Mouse (Mus musculus): ENCODE results near the gene Sec24a. TPM values are rescaled to one million over a fixed set of nuclear protein-coding genes. Genes with fewer than 3 reads are reported as not detected.
"Not testable (repeated sequence)": the region's sequence is repeated elsewhere in the genome, so short reads cannot be mapped to it uniquely, and the experiment has no call there.

The Sec24a gene
- total RNA-seq, 1 experiment = 10.9 TPM

- no peak overlapping the region for H3K27ac ChIP-seq (ENCODE audit: insufficient read depth, low read depth, low read length, poor library complexity, severe bottlenecking)
- no peak for TF ChIP-seq CHD2 (IDR thresholded peaks at IDR 0.05; ENCODE audit: low read depth, low read length)
- TF ChIP-seq HCFC1 (IDR thresholded peaks at IDR 0.05; ENCODE audit: borderline replicate concordance, insufficient read depth, low read length) = no peak
- no peak for TF ChIP-seq MAFK (IDR thresholded peaks at IDR 0.05; ENCODE audit: insufficient read depth, low read depth, low read length)
- no peak for TF ChIP-seq ZNF384 (IDR thresholded peaks at IDR 0.05; ENCODE audit: low read depth, low read length)
- TF ChIP-seq ZC3H11A (IDR thresholded peaks at IDR 0.05; ENCODE audit: borderline replicate concordance, low read depth, low read length) = no peak
- H3K36me3 ChIP-seq (ENCODE audit: control insufficient read depth, insufficient read depth, low read length, poor library complexity, severe bottlenecking) = peaks cover 7% of the 10 kb centered on the region
- in situ Hi-C loops (cut with MboI; ENCODE audit: low sequenced_read_pairs in 2 of 2, unreplicated experiment in 2 of 2) = no loop called here
- DNase-seq (ENCODE audit: low read depth, low spot score) = no peak
- H3K9ac ChIP-seq (ENCODE audit: insufficient read depth, low read depth, low read length, poor library complexity, severe bottlenecking) = no peak overlapping the region
- peaks cover 3 to 7% of the 10 kb centered on the region in 2 experiments; a peak in 2 of 4 replicates for H3K4me1 ChIP-seq (ENCODE audit: control insufficient read depth in 2 of 2, insufficient read depth in 2 of 2, low read length in 2 of 2, poor library complexity in 1 of 2)
- no peaks in the 10 kb centered on the region for H3K9me3 ChIP-seq (ENCODE audit: control insufficient read depth, insufficient read depth, low read depth, low read length)
- no peak overlapping the region for H3K4me3 ChIP-seq (ENCODE audit: insufficient read depth in 1 of 2, low read depth in 1 of 2, low read length in 2 of 2, poor library complexity in 1 of 2, severe bottlenecking in 1 of 2)
These were observed 24.6 kb downstream of the Sec24a start for GRCm38 (mm10) chr11:51738651-51739403.

- DNase-seq (ENCODE audit: low read depth, low spot score); H3K36me3 ChIP-seq (ENCODE audit: control insufficient read depth, insufficient read depth, low read length, poor library complexity, severe bottlenecking); H3K4me3 ChIP-seq (ENCODE audit: insufficient read depth in 1 of 2, low read depth in 1 of 2, low read length in 2 of 2, poor library complexity in 1 of 2, severe bottlenecking in 1 of 2); H3K27ac ChIP-seq (ENCODE audit: insufficient read depth, low read depth, low read length, poor library complexity, severe bottlenecking); H3K9me3 ChIP-seq (ENCODE audit: control insufficient read depth, insufficient read depth, low read depth, low read length); H3K9ac ChIP-seq (ENCODE audit: insufficient read depth, low read depth, low read length, poor library complexity, severe bottlenecking); H3K4me1 ChIP-seq (ENCODE audit: control insufficient read depth in 2 of 2, insufficient read depth in 2 of 2, low read length in 2 of 2, poor library complexity in 1 of 2); in situ Hi-C loops (cut with MboI; ENCODE audit: low sequenced_read_pairs in 2 of 2, unreplicated experiment in 2 of 2): not testable (repeated sequence)
These were observed 29.2 kb downstream of the Sec24a start for GRCm38 (mm10) chr11:51734218-51734617.

GRCm38 (mm10) chr11:51732883-51733282 is 30.6 kb downstream of the Sec24a start:
- Histone ChIP-seq H3K4me3 (ENCODE audit: insufficient read depth in 1 of 2, low read depth in 1 of 2, low read length in 2 of 2, poor library complexity in 1 of 2, severe bottlenecking in 1 of 2) (no peak overlapping the region), H3K27ac (ENCODE audit: insufficient read depth, low read depth, low read length, poor library complexity, severe bottlenecking) (no peak overlapping the region), H3K4me1 (ENCODE audit: control insufficient read depth in 2 of 2, insufficient read depth in 2 of 2, low read length in 2 of 2, poor library complexity in 1 of 2) (peaks cover 3 to 10% of the 10 kb centered on the region in 2 experiments; a peak in 2 of 4 replicates), H3K9ac (ENCODE audit: insufficient read depth, low read depth, low read length, poor library complexity, severe bottlenecking) (no peak overlapping the region), H3K36me3 (ENCODE audit: control insufficient read depth, insufficient read depth, low read length, poor library complexity, severe bottlenecking) (peaks cover 1% of the 10 kb centered on the region; the same call in 1 of the 2 replicates), H3K9me3 (ENCODE audit: control insufficient read depth, insufficient read depth, low read depth, low read length) (no peaks in the 10 kb centered on the region)
- TF ChIP-seq CHD2 (IDR thresholded peaks at IDR 0.05; ENCODE audit: low read depth, low read length) = no peak
- no peak for TF ChIP-seq ZC3H11A (IDR thresholded peaks at IDR 0.05; ENCODE audit: borderline replicate concordance, low read depth, low read length)
- no peak for TF ChIP-seq ZNF384 (IDR thresholded peaks at IDR 0.05; ENCODE audit: low read depth, low read length)
- no peak for TF ChIP-seq MAFK (IDR thresholded peaks at IDR 0.05; ENCODE audit: insufficient read depth, low read depth, low read length)
- no peak for TF ChIP-seq HCFC1 (IDR thresholded peaks at IDR 0.05; ENCODE audit: borderline replicate concordance, insufficient read depth, low read length)
- no peak for DNase-seq (ENCODE audit: low read depth, low spot score)
- in situ Hi-C loops (cut with MboI; ENCODE audit: low sequenced_read_pairs in 2 of 2, unreplicated experiment in 2 of 2) = no loop called here

GRCm38 (mm10) chr11:51721066-51721465 is 42.4 kb downstream of the Sec24a start:
- H3K9ac ChIP-seq (ENCODE audit: insufficient read depth, low read depth, low read length, poor library complexity, severe bottlenecking) = no peak overlapping the region
- H3K27ac ChIP-seq (ENCODE audit: insufficient read depth, low read depth, low read length, poor library complexity, severe bottlenecking) = no peak overlapping the region
- H3K36me3 ChIP-seq (ENCODE audit: control insufficient read depth, insufficient read depth, low read length, poor library complexity, severe bottlenecking) = peaks cover 4% of the 10 kb centered on the region; the same call in 1 of the 2 replicates
- TF ChIP-seq HCFC1 (IDR thresholded peaks at IDR 0.05; ENCODE audit: borderline replicate concordance, insufficient read depth, low read length) (no peak), MAFK (IDR thresholded peaks at IDR 0.05; ENCODE audit: insufficient read depth, low read depth, low read length) (no peak), ZNF384 (IDR thresholded peaks at IDR 0.05; ENCODE audit: low read depth, low read length) (no peak), CHD2 (IDR thresholded peaks at IDR 0.05; ENCODE audit: low read depth, low read length) (no peak)
- H3K4me1 ChIP-seq (ENCODE audit: control insufficient read depth in 2 of 2, insufficient read depth in 2 of 2, low read length in 2 of 2, poor library complexity in 1 of 2) = no peaks in the 10 kb centered on the region
- H3K4me3 ChIP-seq (ENCODE audit: insufficient read depth in 1 of 2, low read depth in 1 of 2, low read length in 2 of 2, poor library complexity in 1 of 2, severe bottlenecking in 1 of 2) = no peak overlapping the region
- DNase-seq (ENCODE audit: low read depth, low spot score) = no peak
- H3K9me3 ChIP-seq (ENCODE audit: control insufficient read depth, insufficient read depth, low read depth, low read length) = no peaks in the 10 kb centered on the region
- in situ Hi-C loops (cut with MboI; ENCODE audit: low sequenced_read_pairs in 2 of 2, unreplicated experiment in 2 of 2) = no loop called here

- TF ChIP-seq MAFK (IDR thresholded peaks at IDR 0.05; ENCODE audit: insufficient read depth, low read depth, low read length) (no peak), CHD2 (IDR thresholded peaks at IDR 0.05; ENCODE audit: low read depth, low read length) (no peak), ZC3H11A (IDR thresholded peaks at IDR 0.05; ENCODE audit: borderline replicate concordance, low read depth, low read length) (no peak), ZNF384 (IDR thresholded peaks at IDR 0.05; ENCODE audit: low read depth, low read length) (no peak), HCFC1 (IDR thresholded peaks at IDR 0.05; ENCODE audit: borderline replicate concordance, insufficient read depth, low read length) (no peak)
- H3K36me3 ChIP-seq (ENCODE audit: control insufficient read depth, insufficient read depth, low read length, poor library complexity, severe bottlenecking) = peaks cover 8% of the 10 kb centered on the region
These were observed 56.4 kb downstream of the Sec24a start for GRCm38 (mm10) chr11:51707080-51707479.

More at GRCm38 (mm10) chr11:51707080-51707479, 56.4 kb downstream of the Sec24a start:
- H3K9ac ChIP-seq (ENCODE audit: insufficient read depth, low read depth, low read length, poor library complexity, severe bottlenecking) = no peak overlapping the region
- no peak overlapping the region for H3K4me3 ChIP-seq (ENCODE audit: insufficient read depth in 1 of 2, low read depth in 1 of 2, low read length in 2 of 2, poor library complexity in 1 of 2, severe bottlenecking in 1 of 2)
- in situ Hi-C loops (cut with MboI; ENCODE audit: low sequenced_read_pairs in 2 of 2, unreplicated experiment in 2 of 2) = no loop called here
- H3K9me3 ChIP-seq (ENCODE audit: control insufficient read depth, insufficient read depth, low read depth, low read length) = no peaks in the 10 kb centered on the region
- H3K27ac ChIP-seq (ENCODE audit: insufficient read depth, low read depth, low read length, poor library complexity, severe bottlenecking) = no peak overlapping the region
- H3K4me1 ChIP-seq (ENCODE audit: control insufficient read depth in 2 of 2, insufficient read depth in 2 of 2, low read length in 2 of 2, poor library complexity in 1 of 2) = peaks cover 3 to 4% of the 10 kb centered on the region in 2 experiments; a peak in 2 of 4 replicates
- no peak for DNase-seq (ENCODE audit: low read depth, low spot score)
